Mouse (Mus musculus) left cerebral cortex, postnatal 36 days (tissue): Measurements from ENCODE around the gene Kansl3. TPM values are rescaled to one million over a fixed set of nuclear protein-coding genes. Genes with fewer than 3 reads are reported as not detected.

ENCODE experiments used
- DNase-seq, 2 experiments: peaks; one replicate each; pipeline ENCODE4 v3.0.0; 2021 to 2022; ENCODE audit warnings: low spot score in 2 of 2, mixed read lengths in 1 of 2
- intact Hi-C: fragments of 180-260 bp; cut with DNase I; formaldehyde crosslinking; loops from one replicate; pipeline ENCODE4 v1.15.1; 2025
- total RNA-seq, 2 experiments: library from RNA; stranded (reverse); gene quantifications; 2 replicates each; pipeline ENCODE4 v1.2.3; 2021

Gene Kansl3
- total RNA-seq, 2 experiments from 2014 or later, result 53.5 to 65.2 TPM

DNA sequence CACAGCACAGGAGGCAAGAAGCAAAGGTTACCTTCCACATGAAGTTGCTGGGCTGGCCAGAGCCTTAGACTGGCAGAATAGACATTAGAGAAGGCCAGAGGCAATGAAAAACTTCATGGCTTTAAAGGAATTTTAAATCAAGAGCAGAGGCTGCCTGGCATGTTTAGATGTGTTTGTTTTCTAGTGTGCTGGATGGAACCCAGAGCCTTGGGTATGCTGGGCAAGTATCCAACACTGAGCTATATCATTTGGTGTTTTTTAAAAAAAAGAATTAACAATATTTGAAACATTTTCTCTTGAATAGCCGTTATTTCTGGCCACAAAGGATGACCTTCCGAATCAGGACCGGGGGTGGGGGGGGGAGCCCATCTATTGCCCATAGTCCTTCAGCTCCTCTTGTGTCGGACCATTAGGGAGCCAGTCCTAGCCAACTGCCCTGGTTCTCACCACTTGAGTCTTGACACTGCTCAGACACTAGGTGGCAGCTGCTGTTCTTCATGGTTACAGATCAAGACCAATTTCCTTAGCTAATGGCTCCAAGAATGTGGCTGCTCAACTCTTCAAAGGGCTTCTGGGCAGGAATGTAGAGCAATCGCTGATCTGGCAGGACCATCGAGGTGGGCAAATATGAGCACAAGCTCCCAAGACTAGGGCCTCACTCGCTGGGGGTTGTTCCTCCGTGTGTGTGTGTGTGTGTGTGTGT, 45.1 kb downstream of the Kansl3 start:
- intact Hi-C loops, result loop anchor here (10.0 kb wide), 1 partner anchor 171 kb away; no protein-coding TSS in a partner anchor

DNA sequence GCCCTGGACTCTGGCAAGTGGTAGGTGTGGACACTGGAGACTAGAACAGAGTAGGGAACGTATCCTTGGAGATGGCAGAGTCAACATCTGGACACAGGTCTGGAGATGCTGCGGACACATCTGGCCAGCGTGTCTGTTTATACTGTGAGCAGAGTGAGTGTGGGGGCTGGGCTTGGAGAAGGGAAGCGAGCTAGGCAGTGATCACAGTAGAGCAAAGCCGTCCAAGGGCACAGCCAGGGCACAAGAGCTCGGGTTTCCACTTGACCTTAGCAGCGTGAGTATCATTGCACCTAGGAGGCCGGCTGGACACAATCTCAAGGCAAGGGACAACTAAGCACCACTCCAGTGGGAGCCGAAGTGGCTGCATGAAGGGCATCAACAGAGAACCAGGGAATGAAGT, 45.9 kb downstream of the Kansl3 start:
- DNase-seq, result no peak
- intact Hi-C loops, result loop anchor here (10.0 kb wide), 1 partner anchor 172 kb away; no protein-coding TSS in a partner anchor

More for the DNA sequence above, 45.1 kb downstream of the Kansl3 start:
- DNase-seq, result peak; percentile 18 to 42

GRCm38 (mm10) chr1:36321829-36322573, 47.0 kb downstream of the Kansl3 start:
- intact Hi-C loops, result loop anchor here (10.0 kb wide), 1 partner anchor 173 kb away; no protein-coding TSS in a partner anchor

GRCm38 (mm10) chr1:36321164-36321563, 47.8 kb downstream of the Kansl3 start:
- intact Hi-C loops, result loop anchor here (10.0 kb wide), 1 partner anchor 174 kb away; no protein-coding TSS in a partner anchor
- no peak for DNase-seq

More at GRCm38 (mm10) chr1:36321829-36322573, 47.0 kb downstream of the Kansl3 start:
- no peak for DNase-seq

- intact Hi-C loops, result no loop called here
- no peak for DNase-seq
Observed at GRCm38 (mm10) chr1:36315776-36316100, 53.2 kb downstream of the Kansl3 start.

DNA sequence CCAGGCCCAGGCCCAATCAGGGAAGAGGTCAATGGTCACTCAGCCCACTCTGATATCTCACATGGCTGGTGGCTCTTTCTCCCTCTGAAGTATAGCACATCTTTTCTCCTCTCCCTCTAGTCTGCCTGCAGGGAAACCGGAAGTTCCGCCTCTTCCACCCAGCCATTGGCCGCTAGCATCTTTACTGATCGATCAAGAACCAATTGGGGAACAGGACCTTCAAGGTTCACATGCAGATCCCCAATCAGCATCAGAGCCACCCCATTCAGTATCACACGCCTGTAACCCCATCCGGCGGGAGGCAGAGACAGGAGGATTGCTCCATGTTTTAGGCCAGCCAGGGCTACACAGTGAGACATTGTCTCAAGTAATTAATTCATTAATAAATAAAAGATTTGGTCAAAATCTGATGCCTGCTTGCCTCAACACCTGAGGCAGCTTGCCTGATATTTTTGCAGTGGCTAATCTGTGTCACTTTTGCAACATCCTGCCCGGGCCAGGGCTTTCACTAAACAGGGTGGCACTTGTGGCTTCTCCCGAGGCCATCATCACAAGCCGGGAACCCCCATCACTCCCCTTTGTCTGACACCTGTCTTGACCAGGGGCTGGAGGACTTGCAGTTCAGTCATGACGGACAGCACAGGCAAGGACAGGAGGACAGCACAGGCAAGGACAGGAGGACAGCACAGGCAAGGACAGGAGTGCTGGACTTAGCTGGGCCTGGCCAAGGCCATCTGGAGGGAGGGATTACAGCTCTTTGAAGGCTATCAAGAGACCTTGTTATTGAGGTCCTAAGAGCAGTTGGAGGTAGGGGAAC, 53.8 kb downstream of the Kansl3 start:
- no peak for DNase-seq
- intact Hi-C loops, result no loop called here

GRCm38 (mm10) chr1:36309498-36309901, 59.5 kb downstream of the Kansl3 start:
- intact Hi-C loops, result no loop called here
- peak in 1 of 2 experiments; percentile 36 for DNase-seq

DNA sequence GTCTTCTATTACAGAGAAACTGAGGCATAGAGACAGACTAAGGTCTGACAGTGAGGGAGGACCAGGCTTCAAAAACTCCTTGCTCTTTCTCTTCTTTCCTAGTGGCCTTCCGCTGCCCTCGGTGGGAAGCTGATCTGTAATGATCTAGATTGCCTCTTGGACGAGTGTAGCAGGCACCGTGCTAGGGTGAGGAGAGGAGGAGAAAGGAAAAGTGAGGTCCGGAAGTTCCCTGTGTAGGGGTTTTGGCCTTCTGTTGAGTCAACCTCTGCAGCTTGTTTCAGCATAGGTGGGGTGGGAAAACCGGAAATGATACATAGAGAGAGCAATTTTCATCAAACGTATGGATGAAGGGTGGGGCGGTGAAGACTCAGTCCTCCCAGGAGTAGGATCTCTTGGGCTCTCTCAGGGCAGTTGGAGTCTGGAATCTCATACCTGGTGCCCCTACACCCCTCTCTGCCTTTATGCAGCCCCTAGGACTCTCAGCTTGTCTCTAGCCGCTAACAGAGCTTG, 60.0 kb downstream of the Kansl3 start:
- intact Hi-C loops, result no loop called here
- DNase-seq, result no peak

- intact Hi-C loops, result no loop called here
- DNase-seq, result no peak
Observed at GRCm38 (mm10) chr1:36308451-36308901, 60.5 kb downstream of the Kansl3 start.

DNA sequence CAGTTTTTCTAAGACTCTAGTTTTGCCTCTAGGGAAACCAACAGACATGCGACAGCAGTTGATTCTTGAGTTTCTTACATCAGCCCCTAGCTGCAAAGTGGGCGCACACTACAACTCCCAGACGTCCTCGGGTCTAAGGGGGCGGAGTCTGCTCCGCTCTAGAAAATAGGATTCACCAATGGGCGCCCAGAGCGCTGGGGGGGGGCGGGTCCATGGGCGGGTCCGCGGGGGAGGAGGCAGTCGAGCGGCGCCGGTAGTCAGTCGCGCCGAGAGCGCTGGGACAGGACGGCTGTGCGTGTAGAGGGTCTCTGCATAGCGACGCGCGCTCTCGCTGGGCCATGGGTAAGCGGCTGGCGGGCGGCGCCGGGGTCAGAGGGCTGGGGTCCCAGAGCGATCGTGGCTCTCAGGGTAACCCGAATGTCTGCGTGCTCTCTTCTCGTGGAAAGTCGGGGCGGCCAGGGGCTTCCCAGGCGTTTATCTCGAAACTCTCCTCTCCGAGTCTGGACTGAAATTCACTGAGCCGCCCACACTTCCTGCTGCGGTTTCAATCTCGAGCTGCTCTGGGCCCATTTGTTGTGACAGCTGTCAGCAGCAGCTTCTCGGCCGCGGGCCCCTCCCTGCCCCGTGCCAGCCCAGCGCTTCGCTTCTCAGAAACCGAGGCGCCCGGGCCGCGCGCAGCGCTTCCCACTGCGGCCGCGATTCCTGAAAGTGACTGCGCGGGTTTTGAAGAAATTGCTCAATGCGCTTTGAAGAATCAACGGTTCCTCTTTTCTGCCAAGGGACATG, 61.3 kb downstream of the Kansl3 start, which contains the start of gene Arid5a:
TSS of gene Arid5a (plus strand) at position 239 of the 786 bp plus-strand sequence.
- intact Hi-C loops, result no loop called here
- peak; percentile 81 for DNase-seq

DNA sequence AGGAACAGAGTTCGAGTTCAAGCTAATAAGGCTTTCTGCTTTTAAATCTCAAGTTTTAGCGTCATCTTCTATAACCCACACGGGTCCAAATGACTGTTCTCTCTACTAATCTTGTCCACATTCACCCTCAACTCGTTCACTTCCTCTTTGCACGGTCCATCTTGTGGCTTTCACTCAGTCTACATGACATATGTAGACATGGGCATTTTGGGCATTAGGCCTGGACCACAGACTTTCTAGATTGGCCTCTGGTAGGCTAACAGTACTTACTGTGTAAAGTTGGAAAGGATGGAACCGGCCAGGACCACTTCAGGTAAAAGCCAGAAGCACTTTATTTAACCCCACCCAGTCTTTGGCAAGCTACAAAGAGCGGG, 61.9 kb downstream of the Kansl3 start:
- no peak for DNase-seq
- intact Hi-C loops, result no loop called here

- DNase-seq, result no peak
- intact Hi-C loops, result no loop called here
Observed at GRCm38 (mm10) chr1:36306120-36306519, 62.9 kb downstream of the Kansl3 start.

GRCm38 (mm10) chr1:36304764-36305163, 64.2 kb downstream of the Kansl3 start:
- intact Hi-C loops, result no loop called here
- DNase-seq, result no peak

- peak; percentile 78 to 79 for DNase-seq
- intact Hi-C loops, result no loop called here
Observed at GRCm38 (mm10) chr1:36303381-36304320, 65.3 kb downstream of the Kansl3 start.

- intact Hi-C loops, result no loop called here
- DNase-seq, result no peak
Observed at GRCm38 (mm10) chr1:36302957-36303356, 66.0 kb downstream of the Kansl3 start.

DNA sequence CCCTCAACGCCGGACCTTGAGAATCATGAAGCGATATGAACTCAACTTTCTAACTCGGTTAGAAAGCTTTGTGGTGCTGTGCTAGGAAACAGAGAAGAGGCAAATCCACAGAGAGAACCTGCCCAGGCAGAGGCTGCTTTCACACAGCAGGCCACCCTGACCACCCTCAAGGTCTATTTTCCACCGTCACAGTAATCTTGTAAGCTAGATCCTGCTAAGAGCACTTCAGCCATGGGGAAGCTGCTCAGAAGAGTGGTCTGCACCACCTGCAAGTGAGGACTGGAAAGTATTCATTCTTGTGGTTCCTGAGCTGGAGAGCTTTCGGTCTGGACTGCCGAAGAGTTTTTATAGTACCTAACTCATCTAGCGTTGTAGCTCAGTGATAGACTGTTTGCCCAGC, 66.7 kb downstream of the Kansl3 start:
- DNase-seq, result no peak

DNA sequence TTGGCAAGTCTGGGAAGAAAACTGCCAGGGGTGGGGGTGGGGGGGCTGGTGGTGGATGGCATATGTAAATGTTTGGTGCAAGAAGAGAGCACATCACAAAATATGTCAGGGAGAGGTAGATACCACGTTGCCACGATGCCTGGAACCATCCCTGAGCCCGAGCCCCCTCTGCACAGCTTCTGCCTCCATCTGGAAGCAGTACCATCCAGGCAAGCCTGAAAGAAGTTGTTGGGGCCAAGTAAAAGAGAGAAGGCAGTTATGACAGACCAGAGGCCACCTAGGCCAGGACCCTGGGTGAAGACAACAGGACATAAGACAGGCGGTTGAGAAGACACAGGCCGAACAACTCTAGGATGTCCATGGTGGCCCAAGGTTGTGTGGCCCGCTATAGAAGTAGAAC, 68.5 kb downstream of the Kansl3 start:
- intact Hi-C loops, result no loop called here
- no peak for DNase-seq

More for the DNA sequence above, 66.7 kb downstream of the Kansl3 start:
- intact Hi-C loops, result no loop called here

DNA sequence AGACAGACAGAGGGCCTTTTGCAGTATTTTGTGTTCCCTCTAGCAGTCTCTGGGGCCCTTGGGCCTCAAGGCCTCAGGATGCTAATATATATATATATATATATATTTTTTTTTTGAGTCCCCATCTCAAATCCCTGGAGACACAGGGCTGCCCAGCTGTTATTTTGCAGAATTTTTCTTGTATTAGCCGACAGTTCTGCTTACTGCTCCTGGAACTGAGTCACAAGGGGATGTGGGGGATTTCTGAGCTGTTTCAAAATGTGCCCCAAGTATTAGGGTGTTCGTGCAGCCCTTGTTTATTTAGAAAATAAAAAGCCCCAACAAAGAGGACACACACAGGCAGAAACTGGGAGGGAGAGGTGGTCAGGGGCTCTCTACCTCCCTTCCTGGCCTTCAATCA, 69.3 kb downstream of the Kansl3 start:
- intact Hi-C loops, result no loop called here
- no peak for DNase-seq
